Mouse (Mus musculus) ovary, postnatal 36 days (tissue): ENCODE measurements at regions not wholly inside any gene's neighbourhood (a gene's known extent, or its start where the extent isn't known, plus 50 kb on each side); places are given as distances from the start of the nearest gene placed in this dataset.

Experiments
- DNase-seq: peaks from one replicate; pipeline ENCODE4 v3.0.0; 2022; ENCODE audit warnings: low spot score, mixed read lengths

DNA sequence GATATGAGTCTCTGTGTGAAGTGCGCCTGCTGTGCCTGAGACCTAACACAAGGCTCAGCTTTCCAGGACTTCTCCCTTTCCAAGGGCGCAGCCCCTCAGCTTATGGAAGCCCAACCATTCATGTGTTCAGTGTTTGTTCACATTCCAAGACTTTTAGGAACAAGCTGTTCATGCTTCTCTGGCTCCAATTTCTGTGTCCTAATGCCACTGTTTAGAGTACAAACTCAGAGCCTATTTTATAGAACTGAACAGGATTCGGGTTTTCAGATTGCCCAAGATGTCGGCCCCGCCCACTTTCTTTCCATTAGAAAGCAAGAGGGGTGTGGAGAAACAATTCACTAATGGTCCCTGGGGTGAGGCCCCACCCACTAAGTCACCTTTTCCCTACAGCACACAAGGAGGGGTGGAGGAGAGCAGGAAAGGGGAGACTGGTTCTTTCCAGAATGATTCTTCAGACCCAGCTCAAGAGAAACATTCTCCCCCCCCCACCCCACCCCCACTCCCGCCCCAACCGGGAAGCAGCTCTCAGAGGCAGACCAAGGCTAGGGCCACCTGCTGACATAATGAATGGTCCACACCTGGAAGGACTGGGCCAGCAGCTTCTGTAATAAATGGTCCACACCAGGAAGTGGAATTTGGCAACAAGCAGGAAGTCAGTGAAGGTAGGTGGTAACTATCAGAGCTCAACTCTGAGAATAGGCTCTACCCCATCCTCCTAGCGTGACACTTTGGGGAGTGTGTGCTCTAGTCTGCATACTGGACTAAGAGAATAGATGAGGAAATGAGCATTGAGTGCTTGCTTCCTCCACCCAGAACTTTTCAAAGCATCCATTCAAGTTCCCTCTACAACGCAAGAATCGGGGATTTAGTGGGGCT is 120.2 kb upstream of the Zfp648 start:
- no peak for DNase-seq

DNA sequence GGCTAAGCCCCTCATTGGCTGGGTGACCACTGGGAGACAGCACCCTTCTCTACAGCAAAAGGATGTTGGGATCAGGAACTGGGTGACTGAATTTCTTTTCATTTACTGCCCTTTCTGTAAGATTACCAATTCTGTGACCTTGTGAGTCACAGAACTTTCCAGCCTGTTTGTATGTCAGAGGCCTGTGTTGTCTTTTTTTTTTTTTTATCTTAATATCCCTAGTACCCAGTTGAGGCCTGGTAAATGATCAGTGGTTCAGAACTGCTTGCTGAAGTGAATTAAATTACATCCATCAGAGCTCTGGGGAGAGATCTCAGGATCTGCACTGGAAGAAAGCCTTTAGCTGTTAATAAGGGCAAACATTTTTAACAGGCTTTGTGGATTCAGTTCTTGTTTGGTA is 114.8 kb upstream of the Zfp648 start:
- no peak for DNase-seq

DNA sequence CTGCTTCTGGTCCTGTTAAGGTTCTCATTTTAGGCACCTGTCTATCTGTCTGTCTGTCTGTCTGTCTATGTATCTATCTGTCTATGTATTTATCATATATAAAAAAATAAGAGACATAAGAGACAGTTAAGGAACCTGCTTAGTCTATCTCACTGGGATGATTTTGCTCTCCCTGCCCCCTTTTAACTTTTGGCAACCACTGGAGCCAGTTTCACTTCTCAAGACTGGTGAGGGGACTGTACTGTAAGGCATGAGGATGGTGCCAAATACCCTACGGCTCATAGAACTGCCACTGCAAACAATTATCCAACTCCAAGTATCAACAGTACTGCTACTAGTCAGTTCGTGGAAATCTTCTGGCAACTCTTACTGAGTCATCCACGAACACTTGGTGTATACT is 111.2 kb upstream of the Zfp648 start:
- DNase-seq, result no peak

DNA sequence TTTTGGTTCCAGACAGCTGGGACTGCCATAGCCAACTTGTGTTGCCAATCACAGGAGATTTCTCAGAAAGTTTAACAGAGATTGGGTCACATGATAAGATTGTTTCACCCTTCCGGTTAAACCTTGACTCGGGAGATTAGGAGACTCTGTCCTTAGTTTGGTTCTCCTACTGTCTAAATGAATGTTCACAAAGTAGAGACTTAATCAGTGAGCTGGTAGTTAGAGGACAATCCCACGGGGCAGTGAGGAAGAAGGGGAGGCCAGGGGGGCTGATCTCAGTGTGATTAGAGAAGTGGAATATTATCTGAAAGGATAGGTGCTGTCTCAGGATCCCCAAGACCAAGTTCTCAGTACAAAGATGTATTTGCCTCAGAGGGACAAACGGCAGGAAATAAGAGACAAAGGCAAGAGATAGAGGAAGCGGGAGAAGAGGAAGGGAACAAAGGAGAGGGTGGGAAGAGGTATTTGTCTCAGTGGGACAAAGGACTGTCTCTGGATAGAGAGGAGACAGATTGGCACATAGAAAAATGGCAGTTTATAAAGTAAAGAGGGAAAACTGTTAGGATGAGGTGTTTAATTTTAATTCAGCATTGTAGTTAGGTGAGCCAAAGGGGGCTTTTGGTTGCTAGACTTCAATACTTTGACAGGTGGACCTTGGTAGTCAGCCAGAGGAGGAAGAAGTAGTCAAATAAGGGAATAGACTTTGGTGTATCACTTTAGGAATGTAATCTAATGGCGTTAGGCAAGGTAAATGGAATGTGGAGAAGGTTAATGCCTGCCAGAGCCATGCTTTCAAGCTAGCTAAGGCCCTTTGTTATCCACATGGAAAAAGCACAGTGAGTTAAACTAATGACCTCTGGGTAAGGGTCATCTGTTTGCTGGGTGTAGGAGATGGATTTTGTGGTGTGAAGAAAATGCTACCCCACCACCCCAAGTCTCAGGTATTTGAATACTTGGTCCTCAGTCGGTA is 110.2 kb upstream of the Zfp648 start:
- DNase-seq, result no peak

DNA sequence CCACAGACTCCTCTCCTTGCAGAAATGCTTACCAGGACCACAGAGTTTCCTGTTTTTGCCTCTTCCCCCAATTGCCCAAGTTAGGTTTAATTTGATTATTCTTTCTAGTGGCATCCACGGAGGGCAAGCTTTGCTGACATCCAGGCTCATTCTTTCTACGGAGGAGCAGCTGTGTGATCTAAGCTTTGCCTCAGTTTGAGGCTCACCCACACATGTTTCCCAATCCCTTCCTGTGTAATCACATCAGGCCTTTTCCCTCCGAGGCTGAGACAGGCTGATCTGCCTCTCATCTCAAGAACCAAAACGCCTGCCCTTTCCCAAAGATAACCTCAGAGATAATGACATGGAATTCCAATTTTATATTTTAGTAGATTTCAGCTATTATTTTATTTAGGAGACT is 107.4 kb upstream of the Zfp648 start:
- no peak for DNase-seq

DNA sequence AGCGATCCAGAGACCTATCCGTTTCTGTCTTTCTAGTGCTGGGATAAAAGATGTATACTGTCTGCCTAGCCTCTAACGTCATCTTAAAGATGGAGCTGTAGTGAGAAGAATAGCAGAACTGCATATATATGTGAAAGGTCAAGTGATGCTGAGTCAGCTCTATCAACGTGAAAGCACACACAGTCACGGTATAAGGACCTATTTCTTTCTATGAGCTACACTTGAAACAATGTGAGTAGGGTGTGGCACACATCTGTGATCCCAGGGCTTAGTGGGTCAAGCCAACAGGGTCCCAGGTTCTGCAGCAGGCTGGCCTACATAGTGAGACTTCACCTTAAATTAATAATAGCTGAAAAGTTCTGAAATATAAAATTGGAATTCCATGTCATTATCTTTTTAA is 106.6 kb upstream of the Zfp648 start:
- no peak for DNase-seq

DNA sequence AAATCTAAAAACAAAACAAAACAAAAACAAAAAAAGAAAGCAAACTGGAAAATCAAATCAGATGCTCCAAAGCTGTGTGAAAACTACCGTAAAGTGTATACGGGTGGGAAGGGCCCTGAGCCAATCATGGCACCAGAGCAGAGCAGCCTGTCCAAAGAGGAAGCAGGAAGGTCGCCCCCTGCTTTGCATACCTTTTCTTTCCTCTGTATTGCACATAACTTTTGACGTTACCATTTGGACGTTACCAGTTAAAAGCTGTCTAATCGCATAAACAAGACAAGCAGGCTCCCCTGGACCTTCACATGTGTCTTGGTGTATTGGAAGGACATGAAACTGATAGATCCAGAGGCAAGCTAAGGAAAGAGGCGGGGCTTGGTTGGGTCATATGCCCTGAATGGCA is 104.9 kb upstream of the Zfp648 start:
- no peak for DNase-seq

DNA sequence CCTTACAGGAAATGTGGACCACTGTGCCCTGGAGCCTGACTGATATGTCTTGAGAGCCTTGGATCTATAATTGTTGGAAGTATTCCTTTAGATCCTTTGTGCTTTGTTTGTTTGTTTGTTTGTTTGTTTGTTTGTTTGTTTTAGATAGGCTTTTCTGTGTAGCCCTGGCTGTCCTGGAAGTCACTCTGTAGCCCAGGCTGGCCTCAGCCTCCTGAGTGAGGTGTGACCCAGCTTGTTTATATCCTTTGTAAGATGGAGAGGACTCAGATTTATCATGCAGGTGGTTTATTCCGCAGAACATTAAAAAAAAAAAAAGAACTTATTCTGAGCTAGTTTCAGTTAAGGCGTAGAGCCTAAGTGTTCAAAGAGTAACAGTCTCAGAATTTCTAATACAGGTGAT is 104.1 kb upstream of the Zfp648 start:
- no peak for DNase-seq

DNA sequence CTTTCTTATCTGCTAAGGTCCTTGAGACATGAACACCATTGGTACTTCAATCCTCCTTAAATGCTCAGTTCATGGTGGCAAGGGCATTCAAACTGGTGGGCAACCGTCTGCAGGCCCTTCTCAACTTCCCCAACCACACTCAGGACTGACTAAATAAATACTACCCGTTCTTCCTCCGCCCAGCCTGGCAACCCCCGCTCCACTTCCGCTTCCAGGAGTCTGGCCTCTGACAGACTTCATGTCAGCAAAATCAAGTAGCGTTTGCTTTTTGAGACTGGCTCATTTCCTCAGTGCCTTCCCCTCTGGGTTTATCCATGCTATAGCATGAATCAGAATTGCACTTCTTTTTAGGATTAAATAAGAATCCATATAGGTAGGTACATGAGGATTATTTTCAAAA is 103.3 kb upstream of the Zfp648 start:
- no peak for DNase-seq

DNA sequence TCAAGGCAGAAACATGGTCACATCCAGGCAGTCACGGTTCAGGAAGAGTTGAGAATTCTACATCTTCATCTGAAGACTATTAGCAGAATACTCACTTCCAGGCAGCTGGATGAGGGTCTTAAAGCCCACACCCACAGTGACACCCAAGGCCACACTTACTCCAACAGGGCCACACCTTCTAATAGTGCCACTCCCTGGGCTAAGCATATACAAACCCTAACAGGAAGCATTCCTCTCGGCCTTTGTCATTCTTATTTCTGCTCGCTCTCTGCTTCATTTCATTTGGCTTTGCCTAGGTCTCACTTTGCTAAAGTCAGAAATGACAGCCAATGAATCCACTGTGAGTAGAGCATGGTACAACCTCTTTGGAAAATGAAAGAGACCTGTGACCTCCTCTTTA is 100.4 kb upstream of the Zfp648 start:
- no peak for DNase-seq

DNA sequence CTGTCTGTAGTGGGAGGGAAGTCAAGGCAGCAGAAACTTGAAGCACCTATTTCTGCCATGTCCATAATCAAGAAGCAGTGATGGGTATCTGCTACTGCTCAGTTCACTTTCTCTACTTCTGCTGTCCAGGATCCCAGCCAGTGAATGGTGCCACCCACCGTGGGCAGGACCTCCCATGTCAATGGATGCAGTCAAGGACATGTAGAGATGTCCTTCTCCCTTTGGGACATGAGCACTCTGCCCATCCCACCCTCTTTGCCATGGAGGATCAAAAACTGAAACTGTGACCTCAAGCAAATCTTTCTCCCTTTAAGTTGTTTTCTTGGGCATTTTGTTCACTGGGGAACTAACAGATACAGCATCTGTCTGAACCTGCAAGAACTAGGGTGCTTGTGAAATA is 99.6 kb upstream of the Zfp648 start:
- DNase-seq, result no peak

DNA sequence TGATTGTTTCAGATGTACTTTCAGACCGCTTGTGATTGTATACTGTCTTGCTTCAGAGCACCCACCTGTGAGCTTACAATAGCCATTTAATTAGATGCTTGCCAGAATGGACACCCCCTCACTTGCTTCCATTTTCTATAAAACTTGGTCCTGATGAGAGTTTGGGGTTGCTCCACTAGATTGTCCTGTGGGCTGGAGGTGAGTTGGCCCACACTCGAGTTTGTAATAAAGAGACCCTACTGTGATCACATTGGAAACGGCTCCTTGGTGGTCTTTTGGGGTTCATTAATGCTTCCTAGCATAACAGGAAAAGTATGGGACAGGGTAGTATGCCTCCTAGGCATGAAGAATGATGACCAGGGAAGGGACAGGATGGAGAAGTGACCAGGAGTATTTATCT is 98.8 kb upstream of the Zfp648 start:
- no peak for DNase-seq

DNA sequence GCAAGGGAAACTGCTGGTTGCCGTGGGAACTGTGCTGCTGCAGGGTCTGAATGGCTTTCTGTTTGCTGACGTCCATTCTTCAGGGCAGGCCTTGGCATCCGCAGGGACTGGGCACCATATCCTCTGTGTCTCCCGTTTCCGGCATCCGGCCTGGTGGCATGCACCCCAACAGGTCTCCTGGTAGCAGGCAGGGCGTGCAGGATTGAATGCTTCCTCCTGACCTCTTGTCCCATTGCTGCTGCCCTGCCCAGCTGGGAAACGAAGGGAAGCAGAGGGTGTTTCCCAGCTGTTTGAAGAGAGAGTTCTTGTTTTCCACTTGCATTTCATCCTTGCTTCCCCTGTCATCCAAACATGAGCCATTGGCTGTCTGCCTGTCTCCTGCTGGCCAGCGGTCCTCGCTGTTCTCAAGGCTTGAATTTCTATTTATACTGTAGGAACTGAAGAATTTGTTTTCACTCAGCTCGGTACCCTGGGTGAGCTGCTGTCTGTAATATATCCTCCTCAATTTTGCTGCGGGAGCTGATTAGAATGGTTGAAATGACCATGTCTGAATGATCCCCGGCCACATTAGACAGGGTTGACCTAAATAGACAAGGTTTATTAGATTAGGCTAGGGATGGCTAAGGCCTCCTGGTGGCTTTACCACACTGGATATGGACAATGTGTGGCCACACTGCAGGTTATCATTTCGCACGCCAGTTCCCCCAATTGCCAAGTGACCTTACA is 98.0 kb upstream of the Zfp648 start:
- DNase-seq, result peak; percentile 50

DNA sequence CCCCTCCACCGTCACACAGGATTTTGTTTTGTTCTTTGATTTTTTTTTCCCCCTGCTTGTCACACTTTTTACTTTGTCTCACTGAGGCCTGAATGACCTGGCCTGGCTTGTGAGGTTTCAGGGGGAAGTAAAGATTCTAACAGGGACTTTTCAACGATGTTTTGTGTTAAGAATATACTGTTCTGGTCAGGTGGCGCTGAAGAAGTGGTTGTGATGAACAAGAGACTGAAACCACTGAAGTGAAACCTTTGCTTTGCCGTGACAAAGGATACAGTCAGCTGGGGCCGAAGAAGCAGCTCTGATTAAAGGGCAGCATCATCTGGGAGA is 97.4 kb upstream of the Zfp648 start:
- DNase-seq, result no peak

DNA sequence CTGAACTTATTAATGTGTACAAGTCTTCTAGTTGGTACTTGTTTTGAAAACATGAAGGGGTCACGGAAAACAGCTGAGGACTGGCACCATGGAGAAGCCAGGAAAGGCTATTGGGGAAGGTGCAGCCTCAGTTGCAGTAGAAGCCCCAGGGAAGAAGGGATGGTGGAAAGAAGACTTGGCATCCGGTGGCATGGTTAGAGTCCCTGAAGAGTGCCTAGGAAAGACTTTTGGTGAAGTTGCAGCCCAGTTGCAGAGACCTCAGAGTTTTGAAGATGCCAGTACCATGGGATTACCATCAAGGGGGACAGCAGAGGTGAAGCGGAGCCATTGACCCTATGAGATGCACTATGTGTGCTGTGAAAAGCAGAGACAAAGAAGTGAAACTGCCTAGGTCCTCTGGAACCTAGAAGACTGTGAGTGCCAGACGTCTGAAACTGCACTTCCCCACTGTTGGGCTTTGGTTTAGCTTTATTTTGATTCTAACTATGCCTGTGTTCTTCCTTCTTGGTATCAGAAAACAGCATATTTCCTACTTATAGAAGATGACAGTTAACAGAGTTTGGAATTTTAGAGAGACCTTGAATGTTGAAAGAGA is 96.9 kb upstream of the Zfp648 start:
- no peak for DNase-seq

DNA sequence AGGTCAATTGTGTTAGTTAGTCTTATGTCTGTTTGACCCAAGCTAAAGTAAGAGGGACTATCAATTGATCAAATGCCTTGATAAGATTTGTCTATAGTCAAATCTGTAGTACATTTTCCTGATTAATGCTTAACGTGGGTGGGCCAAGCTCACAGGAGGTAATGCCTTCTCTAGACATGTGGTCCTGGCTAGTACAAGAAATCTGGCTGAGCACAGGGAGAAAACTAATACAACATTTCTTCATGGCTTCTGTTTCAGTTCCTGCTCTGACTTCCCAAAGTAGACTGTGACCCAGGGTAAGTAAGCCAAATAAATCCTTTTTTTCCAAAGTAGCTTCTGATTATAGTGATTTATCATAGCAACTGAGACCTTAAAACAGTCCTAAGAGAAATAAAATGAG is 96.2 kb upstream of the Zfp648 start:
- no peak for DNase-seq

DNA sequence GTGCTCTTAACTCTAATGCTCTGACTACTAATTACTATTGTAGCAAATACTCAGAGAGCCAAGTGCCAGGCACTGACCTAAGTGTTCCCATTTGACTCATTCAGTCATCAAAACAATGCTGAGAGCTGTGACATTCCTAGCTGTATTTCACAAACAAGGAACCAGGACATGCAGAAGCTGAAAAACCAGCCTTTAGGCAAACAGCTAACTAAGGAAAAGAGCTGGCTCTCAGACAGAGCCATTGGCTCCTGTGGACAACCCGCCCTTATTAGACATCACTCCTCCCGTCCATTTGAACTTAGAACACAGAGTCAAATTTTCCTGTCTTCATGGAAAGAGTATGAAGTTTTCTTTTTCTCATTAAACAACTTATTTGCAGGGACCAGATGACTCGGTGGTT is 88.5 kb upstream of the Zfp648 start:
- no peak for DNase-seq

DNA sequence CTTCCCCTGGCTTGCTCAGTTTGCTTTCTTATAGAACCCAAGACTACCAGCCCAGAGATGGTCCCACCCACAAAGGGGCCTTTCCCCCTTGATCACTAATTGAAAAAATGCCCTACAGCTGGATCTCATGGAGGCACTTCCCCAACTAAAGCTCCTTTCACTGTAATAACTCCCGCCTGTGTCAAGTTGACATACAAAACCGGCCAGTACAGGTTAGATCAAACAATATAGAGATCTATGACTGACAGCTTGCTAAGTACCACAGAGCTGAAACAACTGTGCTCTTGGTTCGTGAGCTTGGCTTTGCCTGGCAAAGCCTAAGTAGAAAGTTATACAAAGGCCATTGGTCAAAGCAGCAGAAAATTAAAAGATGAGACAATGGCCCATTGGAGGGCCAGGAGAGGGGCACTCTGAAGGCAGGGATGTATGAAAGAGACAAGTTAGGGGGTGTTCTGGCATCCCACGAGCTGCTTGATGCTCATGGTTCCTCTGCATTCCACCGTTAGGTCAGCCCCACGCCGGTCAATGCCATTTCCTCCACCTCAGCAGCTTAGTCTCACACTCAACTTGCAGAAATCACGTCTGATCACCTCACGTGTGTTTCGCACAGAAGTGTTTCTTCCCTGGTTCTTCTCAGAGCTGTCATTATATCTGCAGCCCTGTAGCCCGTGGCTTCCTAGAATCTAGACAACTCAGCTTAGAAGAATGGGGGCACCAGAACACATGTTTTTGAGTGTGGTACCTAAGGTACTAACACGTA is 87.5 kb upstream of the Zfp648 start:
- no peak for DNase-seq

DNA sequence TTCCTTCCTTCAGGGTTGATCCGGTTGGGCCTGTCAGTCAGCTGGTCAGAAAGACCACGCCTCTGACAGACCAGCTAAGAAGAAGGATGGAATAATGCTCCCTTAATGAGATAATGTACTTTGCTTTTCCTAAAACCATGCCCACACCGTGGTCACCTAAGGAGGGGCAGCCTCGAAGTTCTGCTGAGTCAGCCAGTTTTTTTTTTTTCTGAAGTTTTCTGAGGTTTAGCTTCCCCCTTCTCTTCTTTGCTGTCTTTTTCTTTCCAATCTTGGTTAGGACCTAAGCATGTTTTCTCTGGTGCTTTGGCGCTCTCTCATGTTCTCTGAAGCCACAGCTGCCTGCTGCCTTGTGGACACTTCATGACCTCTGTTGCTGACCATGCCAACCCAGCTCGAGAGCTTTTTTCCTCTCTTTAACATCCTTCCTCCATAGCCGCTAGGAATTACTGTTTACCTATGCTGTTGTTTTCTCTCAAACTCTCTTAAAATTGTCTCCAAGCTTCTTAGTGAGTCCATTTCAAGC is 84.7 kb upstream of the Zfp648 start:
- DNase-seq, result no peak

DNA sequence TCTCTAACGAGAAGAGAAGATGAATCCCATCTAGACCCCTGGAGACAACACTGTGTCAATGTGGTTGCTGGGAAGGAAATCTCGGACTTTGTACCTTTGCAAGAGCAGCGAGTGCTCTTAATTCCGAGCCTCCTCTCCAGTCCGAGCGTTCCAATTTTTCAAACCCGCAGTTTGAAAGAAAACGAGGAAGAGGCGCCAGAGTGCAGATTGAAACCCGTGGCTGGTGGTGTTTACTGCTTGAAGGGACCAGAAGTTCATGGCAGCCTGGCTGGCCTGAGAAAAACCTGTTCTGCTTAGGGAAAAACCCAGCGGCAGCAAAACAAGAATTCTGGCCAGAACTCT is 83.7 kb upstream of the Zfp648 start:
- no peak for DNase-seq

DNA sequence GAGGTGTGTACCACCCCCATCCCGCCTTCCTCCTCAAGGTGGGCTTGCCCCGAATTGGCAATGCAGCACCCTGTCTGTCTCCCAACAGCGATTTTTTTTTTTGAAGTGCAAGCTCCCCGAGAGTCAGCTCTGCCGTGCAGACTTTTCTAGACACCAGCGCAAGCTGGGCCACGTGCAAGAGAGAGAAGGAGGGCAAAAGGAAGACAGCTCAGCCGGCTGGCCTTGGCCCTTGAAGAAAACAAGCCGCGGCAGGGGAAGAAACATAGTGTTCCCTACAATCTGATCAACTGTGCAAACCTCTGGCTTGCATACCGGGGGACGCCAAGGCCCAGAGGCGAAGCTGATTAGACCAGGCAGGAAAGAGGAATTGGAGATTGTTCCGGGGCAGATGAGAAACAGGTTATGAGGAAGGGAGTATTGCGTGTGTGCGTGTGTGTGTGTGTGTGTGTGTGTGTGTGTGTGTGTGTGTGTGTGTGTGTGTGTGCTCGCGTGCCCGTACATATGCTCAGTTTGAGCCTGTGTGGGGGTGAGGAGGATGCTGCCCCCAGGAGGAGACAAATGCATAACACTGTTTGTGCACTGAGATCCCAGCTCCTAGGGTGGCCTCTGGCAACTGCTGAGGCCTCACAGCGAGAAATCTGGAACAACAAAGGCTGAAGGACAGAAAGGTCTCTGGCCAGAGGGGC is 83.2 kb upstream of the Zfp648 start:
- peak; percentile 80 for DNase-seq
